Mouse (Mus musculus): ENCODE measurements at regions not wholly inside any gene's neighbourhood (a gene's known extent, or its start where the extent isn't known, plus 50 kb on each side); places are given as distances from the start of the nearest gene placed in this dataset.
"Not testable (repeated sequence)": the region's sequence is repeated elsewhere in the genome, so short reads cannot be mapped to it uniquely, and the experiment has no call there.

- no peaks in the 10 kb centered on the region for H3K9me3 ChIP-seq
- H3K4me2 ChIP-seq (replicated peaks): no peak overlapping the region
- no peak for ATAC-seq (ENCODE audit: low FRiP score, low read depth)
- no peak overlapping the region for H3K27ac ChIP-seq
- no peaks in the 10 kb centered on the region for H3K4me1 ChIP-seq
- H3K27me3 ChIP-seq (replicated peaks): no peaks in the 10 kb centered on the region
- H3K36me3 ChIP-seq: no peaks in the 10 kb centered on the region
- 86% methylated on average over 2 of the region's 2 CpGs for WGBS
- no peak overlapping the region for H3K4me3 ChIP-seq
- H3K9ac ChIP-seq: no peak overlapping the region
Observed at GRCm38 (mm10) chr12:14287657-14288056, 135.8 kb upstream of the Fam84a start.

DNA sequence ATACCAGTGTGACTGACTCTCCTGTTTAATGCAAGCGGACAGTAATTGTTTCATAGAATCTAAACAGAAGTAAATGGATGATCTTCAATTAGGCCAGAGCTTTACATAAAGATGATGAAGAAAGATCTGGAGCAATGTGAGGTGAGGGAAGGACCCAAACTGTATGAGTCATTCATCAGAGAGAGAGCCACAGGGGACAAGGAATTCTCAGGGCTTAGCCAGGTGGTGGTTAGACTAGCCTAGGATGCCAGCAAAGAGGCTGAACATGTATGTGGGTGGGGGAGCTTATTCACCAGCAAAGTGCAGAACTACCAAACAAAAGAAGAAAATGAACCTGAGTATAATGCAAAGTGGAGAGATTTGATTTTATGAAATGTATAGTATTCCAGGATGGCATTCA, 134.8 kb upstream of the Fam84a start:
- Histone ChIP-seq H3K9ac (no peak overlapping the region), H3K4me1 (no peaks in the 10 kb centered on the region), H3K4me3 (no peak overlapping the region), H3K4me2 (replicated peaks) (no peak overlapping the region), H3K27me3 (replicated peaks) (no peaks in the 10 kb centered on the region), H3K9me3 (no peaks in the 10 kb centered on the region), H3K27ac (no peak overlapping the region), H3K36me3 (no peaks in the 10 kb centered on the region)
- ATAC-seq (ENCODE audit: low FRiP score, low read depth): no peak
- 91% methylated on average over 1 of the region's 1 CpGs for WGBS

- ATAC-seq (ENCODE audit: low FRiP score, low read depth): no peak
- H3K4me3 ChIP-seq: no peak overlapping the region
- no peaks in the 10 kb centered on the region for H3K27me3 ChIP-seq (replicated peaks)
- H3K4me2 ChIP-seq (replicated peaks): no peak overlapping the region
- 98% methylated on average over 2 of the region's 2 CpGs for WGBS
- no peaks in the 10 kb centered on the region for H3K4me1 ChIP-seq
- H3K9ac ChIP-seq: no peak overlapping the region
- no peaks in the 10 kb centered on the region for H3K36me3 ChIP-seq
- H3K9me3 ChIP-seq: no peaks in the 10 kb centered on the region
- no peak overlapping the region for H3K27ac ChIP-seq
Observed at GRCm38 (mm10) chr12:14285870-14286535, 134.1 kb upstream of the Fam84a start.

- 31% methylated on average over 4 of the region's 4 CpGs for whole genome bisulfite sequencing
- Histone ChIP-seq H3K4me1 (no peaks in the 10 kb centered on the region), H3K4me2 (replicated peaks) (no peak overlapping the region), H3K36me3 (no peaks in the 10 kb centered on the region), H3K27me3 (replicated peaks) (no peaks in the 10 kb centered on the region), H3K4me3 (no peak overlapping the region), H3K27ac (no peak overlapping the region), H3K9ac (no peak overlapping the region), H3K9me3 (no peaks in the 10 kb centered on the region)
- no peak for ATAC-seq (ENCODE audit: low FRiP score, low read depth)
Observed at GRCm38 (mm10) chr12:14283106-14283692, 131.3 kb upstream of the Fam84a start.

- no peaks in the 10 kb centered on the region for H3K27me3 ChIP-seq (replicated peaks)
- H3K9me3 ChIP-seq: no peaks in the 10 kb centered on the region
- H3K9ac ChIP-seq: no peak overlapping the region
- H3K27ac ChIP-seq: no peak overlapping the region
- H3K4me2 ChIP-seq (replicated peaks): no peak overlapping the region
- H3K36me3 ChIP-seq: no peaks in the 10 kb centered on the region
- ATAC-seq (ENCODE audit: low FRiP score, low read depth): no peak; the same call in 1 of the 2 replicates
- no peak overlapping the region for H3K4me3 ChIP-seq
- no peaks in the 10 kb centered on the region for H3K4me1 ChIP-seq
Observed at GRCm38 (mm10) chr12:14275265-14275664, 123.4 kb upstream of the Fam84a start.

DNA sequence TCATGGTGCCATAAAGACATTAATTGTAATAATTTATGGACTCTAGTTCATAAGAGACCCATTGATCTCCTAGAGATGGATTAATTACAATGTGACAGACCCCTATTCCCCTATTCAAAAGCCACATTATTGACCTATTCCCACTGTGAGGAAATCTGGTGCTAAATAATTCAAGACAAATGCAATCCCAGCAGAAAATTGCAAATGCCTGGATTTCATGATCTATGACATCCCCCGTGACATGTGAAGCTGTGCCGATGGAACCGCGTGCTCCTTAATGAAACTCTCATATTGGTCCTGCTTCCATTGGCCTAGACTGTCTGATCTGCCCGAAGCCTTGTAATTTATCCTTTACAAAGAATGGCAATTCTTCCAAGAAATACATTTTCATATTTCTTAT, 122.9 kb upstream of the Fam84a start:
- Histone ChIP-seq H3K4me3 (no peak overlapping the region), H3K9ac (no peak overlapping the region), H3K36me3 (no peaks in the 10 kb centered on the region), H3K4me2 (replicated peaks) (no peak overlapping the region), H3K9me3 (no peaks in the 10 kb centered on the region), H3K4me1 (no peaks in the 10 kb centered on the region), H3K27ac (no peak overlapping the region), H3K27me3 (replicated peaks) (no peaks in the 10 kb centered on the region)
- peak; percentile 84 for ATAC-seq (ENCODE audit: low FRiP score, low read depth)
- 26% methylated on average over 5 of the region's 5 CpGs for WGBS

DNA sequence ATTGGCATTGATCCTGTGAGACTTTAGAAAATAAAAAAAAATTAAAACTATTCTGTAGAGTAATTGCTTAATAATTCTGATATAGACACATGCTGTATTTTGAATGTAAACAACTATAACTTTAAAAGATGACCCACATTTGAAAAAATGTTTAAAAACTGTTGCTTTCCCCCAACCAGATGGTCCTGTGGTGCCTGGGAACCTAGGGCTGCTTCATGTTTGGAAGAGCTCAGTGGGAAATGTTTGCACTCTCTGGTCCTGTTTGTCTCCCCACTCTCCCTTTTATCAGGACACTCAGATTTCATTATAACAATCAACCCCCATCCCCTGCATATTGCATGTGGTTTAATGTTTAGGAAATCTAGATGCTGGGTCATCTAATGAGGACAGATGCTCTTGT, 119.4 kb upstream of the Fam84a start:
- Histone ChIP-seq H3K27ac (no peak overlapping the region), H3K27me3 (replicated peaks) (no peaks in the 10 kb centered on the region), H3K4me2 (replicated peaks) (no peak overlapping the region), H3K36me3 (no peaks in the 10 kb centered on the region), H3K9ac (no peak overlapping the region), H3K4me3 (no peak overlapping the region), H3K4me1 (no peaks in the 10 kb centered on the region), H3K9me3 (no peaks in the 10 kb centered on the region)
- no peak for ATAC-seq (ENCODE audit: low FRiP score, low read depth)

DNA sequence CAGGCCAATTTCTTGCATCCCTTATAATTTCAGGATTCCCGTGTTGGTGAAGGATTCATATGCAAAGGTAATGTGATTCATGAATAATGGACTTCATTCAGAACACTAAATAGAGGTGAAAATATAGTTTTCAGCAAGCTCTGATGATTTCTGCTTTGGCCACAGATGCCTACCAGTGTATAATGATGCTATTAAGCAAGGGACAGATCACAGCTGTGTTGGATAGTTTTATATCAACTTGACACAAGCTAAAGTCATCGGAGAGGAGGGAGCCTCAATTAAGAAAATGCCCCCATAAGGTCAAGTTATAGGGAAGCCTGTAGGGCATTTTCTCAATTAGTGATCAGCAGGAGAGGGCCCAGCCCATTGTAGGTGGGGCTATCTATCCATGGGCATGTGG, 109.2 kb upstream of the Fam84a start:
- no peak overlapping the region for H3K4me3 ChIP-seq
- 55% methylated on average over 2 of the region's 2 CpGs for WGBS
- peak; percentile 29; the same call in 1 of the 2 replicates for ATAC-seq (ENCODE audit: low FRiP score, low read depth)

DNA sequence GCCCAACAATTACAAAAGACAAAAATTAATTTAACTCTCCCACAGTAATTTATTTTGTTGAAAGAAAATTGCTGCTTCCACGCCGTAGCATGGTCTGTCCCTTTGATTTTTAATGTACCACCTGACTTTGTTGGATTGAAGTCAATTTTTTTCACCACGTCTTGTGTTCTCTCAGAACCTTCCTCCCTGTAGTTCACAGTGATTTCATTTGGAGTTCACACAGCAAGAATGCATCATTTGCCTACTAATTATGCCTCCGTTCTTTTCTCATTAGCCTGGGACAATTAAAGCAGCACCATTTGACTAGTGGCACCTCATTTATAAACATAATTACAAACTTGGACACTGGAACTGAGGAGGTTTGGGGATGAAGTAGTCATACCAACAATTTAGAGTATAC, 108.4 kb upstream of the Fam84a start:
- Histone ChIP-seq H3K27me3 (replicated peaks) (no peaks in the 10 kb centered on the region), H3K9me3 (no peaks in the 10 kb centered on the region), H3K9ac (no peak overlapping the region), H3K4me1 (no peaks in the 10 kb centered on the region), H3K4me3 (no peak overlapping the region), H3K27ac (no peak overlapping the region), H3K36me3 (no peaks in the 10 kb centered on the region), H3K4me2 (replicated peaks) (no peak overlapping the region)
- ATAC-seq (ENCODE audit: low FRiP score, low read depth): no peak
- WGBS: 71% methylated on average over 4 of the region's 4 CpGs

More for the DNA sequence above, 109.2 kb upstream of the Fam84a start:
- Histone ChIP-seq H3K36me3 (no peaks in the 10 kb centered on the region), H3K27me3 (replicated peaks) (no peaks in the 10 kb centered on the region), H3K4me1 (no peaks in the 10 kb centered on the region), H3K9me3 (no peaks in the 10 kb centered on the region), H3K4me2 (replicated peaks) (no peak overlapping the region), H3K27ac (no peak overlapping the region), H3K9ac (no peak overlapping the region)

GRCm38 (mm10) chr12:14253336-14253735, 101.5 kb upstream of the Fam84a start:
- H3K27ac ChIP-seq: no peak overlapping the region
- no peaks in the 10 kb centered on the region for H3K4me1 ChIP-seq
- no peak overlapping the region for H3K4me2 ChIP-seq (replicated peaks)
- no peaks in the 10 kb centered on the region for H3K36me3 ChIP-seq
- no peak for ATAC-seq (ENCODE audit: low FRiP score, low read depth)
- no peak overlapping the region for H3K9ac ChIP-seq
- no peak overlapping the region for H3K4me3 ChIP-seq
- H3K9me3 ChIP-seq: no peaks in the 10 kb centered on the region
- 89% methylated on average over 5 of the region's 5 CpGs for WGBS
- no peaks in the 10 kb centered on the region for H3K27me3 ChIP-seq (replicated peaks)

GRCm38 (mm10) chr12:14250124-14250523, 98.3 kb upstream of the Fam84a start:
- H3K9me3 ChIP-seq: no peaks in the 10 kb centered on the region
- ATAC-seq (ENCODE audit: low FRiP score, low read depth): no peak
- 92% methylated on average over 4 of the region's 4 CpGs for WGBS
- no peak overlapping the region for H3K4me2 ChIP-seq (replicated peaks)
- H3K27ac ChIP-seq: no peak overlapping the region
- H3K36me3 ChIP-seq: no peaks in the 10 kb centered on the region
- H3K4me1 ChIP-seq: no peaks in the 10 kb centered on the region
- no peak overlapping the region for H3K9ac ChIP-seq
- H3K4me3 ChIP-seq: no peak overlapping the region
- no peaks in the 10 kb centered on the region for H3K27me3 ChIP-seq (replicated peaks)

DNA sequence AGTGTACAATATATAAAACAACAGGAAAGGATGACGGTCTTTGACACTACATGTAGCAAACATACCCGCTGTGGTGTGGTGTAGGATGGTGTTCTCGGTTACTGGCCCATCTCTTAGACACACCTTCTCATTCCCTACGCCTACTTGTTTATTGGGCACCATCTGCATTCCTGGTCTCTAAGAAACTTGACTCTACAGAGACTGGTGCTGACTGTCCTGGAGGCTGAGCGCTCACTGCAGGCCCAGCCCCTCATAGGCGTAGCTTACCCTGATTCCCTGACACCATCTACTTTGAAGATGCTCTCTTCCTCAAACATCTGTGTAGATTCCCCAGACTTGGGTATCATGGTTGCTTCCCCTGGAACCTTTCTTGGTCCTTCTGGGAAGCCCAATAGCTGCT, 90.9 kb upstream of the Fam84a start:
- H3K4me3 ChIP-seq; H3K4me2 ChIP-seq (replicated peaks); H3K27me3 ChIP-seq (replicated peaks); H3K27ac ChIP-seq; ATAC-seq (ENCODE audit: low FRiP score, low read depth); H3K9me3 ChIP-seq; H3K4me1 ChIP-seq; H3K9ac ChIP-seq; H3K36me3 ChIP-seq: not testable (repeated sequence)
- WGBS: 86% methylated on average over 6 of the region's 6 CpGs

DNA sequence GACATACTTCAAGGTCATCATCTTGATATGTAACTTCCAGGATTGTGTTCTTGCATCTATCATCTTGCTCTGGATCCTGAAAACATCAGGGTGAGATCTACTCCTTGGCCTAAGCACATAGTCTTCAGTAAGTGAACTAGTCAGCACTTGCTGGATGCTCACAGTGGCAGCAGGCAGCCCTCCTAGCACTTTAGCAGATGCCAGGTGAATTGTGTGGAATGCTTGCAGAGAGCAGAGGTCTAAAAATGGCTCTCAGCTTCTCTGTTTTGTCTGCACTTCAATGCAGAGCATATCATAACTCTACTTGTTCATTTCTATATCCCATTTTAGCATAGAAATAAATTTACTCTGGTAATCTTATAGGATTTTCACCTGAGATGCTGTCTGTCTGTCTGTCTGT, 85.8 kb upstream of the Fam84a start:
- no peak for ATAC-seq (ENCODE audit: low FRiP score, low read depth)
- H3K9me3 ChIP-seq: no peaks in the 10 kb centered on the region

More for the DNA sequence above, 85.8 kb upstream of the Fam84a start:
- H3K9ac ChIP-seq: no peak overlapping the region
- no peaks in the 10 kb centered on the region for H3K4me1 ChIP-seq
- H3K27me3 ChIP-seq (replicated peaks): no peaks in the 10 kb centered on the region
- H3K27ac ChIP-seq: no peak overlapping the region
- H3K4me3 ChIP-seq: no peak overlapping the region
- no peak overlapping the region for H3K4me2 ChIP-seq (replicated peaks)
- no peaks in the 10 kb centered on the region for H3K36me3 ChIP-seq
